Mouse (Mus musculus): ENCODE data around the gene Zbed4. TPM values are rescaled to one million over a fixed set of nuclear protein-coding genes. Genes with fewer than 3 reads are reported as not detected.
A peak's percentile ranks its signal among the peaks of the same experiment; 100 is the strongest.

The Zbed4 gene
- polyA plus RNA-seq, 1 experiment from 2014 or later, result 36.7 TPM

DNA sequence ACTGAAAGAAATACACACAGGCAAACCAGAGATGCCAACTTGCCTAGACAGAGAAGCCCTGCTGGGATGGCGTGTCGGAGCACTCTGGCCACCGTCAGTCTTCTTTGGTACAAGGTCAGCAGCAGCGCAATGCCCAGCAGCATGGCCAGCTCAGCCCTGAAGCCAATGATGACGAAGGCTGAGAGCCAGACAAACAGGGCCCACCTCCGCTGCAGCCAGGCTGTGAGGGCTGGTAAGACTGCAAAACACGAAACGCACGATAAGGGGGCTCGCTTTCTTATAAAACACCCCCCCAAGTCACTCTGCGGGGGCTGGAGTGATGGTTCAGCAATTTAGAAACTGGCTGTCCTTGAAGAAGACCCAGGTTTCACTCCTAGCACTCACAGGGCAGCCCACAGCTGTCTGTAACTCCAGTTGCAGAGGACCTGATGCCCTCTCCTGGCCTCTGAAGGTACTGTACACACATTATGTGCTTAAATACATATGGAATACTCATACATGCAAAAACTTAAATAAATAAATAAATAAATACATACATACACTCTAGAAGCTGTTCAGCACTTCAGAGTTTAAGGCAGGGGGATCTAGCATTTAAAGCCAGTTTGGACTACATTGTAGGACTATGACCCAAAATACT is 63.1 kb downstream of the Zbed4 start:
- DNase-seq (ENCODE audit: low spot score), result no peak

DNA sequence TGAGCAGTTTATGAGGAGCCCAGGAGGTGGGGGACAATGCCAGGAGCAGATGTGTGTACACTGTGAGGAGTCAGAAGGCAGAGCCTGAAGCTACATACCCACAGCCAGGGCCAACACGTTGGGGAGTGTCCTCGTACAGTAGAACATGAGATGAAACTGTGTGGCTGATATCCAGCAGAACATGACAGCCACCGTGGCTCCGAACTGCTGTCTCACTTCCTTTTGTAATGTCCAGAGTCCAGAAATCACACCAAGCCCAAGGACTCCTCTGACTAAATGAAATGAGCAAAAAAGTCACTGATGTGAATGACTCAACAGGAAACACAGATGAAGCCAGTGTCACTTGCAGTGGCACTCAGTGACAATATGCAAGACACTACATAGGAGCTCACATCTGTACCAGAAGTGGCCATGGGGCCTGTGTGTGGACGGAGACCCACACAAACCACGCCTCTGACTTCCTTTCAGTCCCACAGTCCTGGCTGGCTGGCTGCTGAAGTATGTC is 63.8 kb downstream of the Zbed4 start:
- no peak for DNase-seq (ENCODE audit: low spot score)

More for the DNA sequence above, 63.1 kb downstream of the Zbed4 start:
- no peak for ATAC-seq (replicated peaks; ENCODE audit: insufficient number of reproducible peaks, low FRiP score, low TSS enrichment, low read depth)
- H3K4me1 ChIP-seq (ENCODE audit: control insufficient read depth, insufficient read depth, low read length), result no peaks in the 10 kb centered on the region
- 95% methylated on average over 11 of the region's 11 CpGs for WGBS
- no peak overlapping the region for H3K4me3 ChIP-seq (ENCODE audit: low read depth, low read length)
- H3K9ac ChIP-seq (replicated peaks; ENCODE audit: low read length), result no peak overlapping the region
- no peaks in the 10 kb centered on the region for H3K9me3 ChIP-seq (replicated peaks; ENCODE audit: control insufficient read depth, low read length)
- no peaks in the 10 kb centered on the region for H3K27me3 ChIP-seq (ENCODE audit: control insufficient read depth, insufficient read depth, low read length)
- H3K4me2 ChIP-seq (ENCODE audit: low read depth, low read length), result no peak overlapping the region
- no peaks in the 10 kb centered on the region for H3K36me3 ChIP-seq (replicated peaks; ENCODE audit: control insufficient read depth, insufficient read depth, low read depth, low read length)
- H3K27ac ChIP-seq (replicated peaks; ENCODE audit: low read depth, low read length), result no peak overlapping the region

DNA sequence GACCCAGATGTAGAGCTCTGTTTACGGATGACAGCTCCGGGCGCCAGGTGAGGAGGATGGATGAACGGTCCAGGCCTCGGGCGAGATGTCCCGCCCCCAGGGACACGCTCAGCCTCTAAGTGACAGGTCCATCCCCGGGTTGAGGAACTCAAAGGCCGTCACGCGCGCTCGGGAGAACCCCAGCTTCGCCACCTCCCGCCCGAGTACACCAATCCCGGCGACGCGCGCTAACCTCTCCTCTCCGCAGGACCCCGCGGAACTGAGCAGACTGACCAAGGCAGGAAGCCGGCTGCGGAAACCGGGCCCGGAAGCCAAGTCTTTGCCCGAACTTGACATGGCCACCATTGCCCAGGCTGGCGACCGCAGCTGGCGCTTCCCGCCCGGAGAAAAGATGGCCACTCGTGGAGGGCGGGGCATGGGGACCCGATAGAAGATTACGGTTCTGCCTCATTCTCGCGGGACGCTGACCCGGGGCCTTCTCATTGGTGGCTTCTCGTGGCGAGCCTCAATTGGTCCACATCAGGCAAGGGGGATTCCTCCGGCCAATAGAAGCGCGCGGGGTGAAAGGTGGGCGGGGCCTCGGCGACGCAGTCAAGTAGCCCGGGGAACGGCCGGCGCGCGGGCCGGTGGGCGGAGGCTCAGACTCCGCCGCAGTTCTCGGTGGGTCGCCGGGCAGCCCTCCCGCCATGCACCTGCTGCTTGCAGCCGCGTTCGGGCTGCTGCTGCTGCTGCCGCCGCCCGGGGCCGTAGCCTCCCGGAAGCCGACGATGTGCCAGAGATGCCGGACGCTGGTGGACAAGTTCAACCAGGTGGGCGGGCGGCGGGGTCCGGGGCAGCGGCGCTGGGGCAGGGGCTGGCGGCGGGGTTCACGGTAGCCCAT is 67.8 kb downstream of the Zbed4 start, which contains the start of the genes Alg12 and Creld2:
TSS of gene Alg12 (minus strand) at position 293 of the 880 bp plus-strand sequence.
TSS of gene Creld2 (plus strand) at position 621 of the 880 bp plus-strand sequence.
- H3K4me3 ChIP-seq (ENCODE audit: low read depth, low read length), result peak within 1 kb of the TSS; percentile 87
- peak within 1 kb of the TSS; percentile 86 for H3K9ac ChIP-seq (replicated peaks; ENCODE audit: low read length)
- no peaks in the 10 kb centered on the region for H3K27me3 ChIP-seq (ENCODE audit: control insufficient read depth, insufficient read depth, low read length)
- DNase-seq (ENCODE audit: low spot score), result peak; percentile 100
- H3K27ac ChIP-seq (replicated peaks; ENCODE audit: low read depth, low read length), result 0 out of 2 replicates have a peak within 1 kb of the TSS, but pooled peaks have one; percentile 47
- under 1% methylated on average over 87 of the region's 88 CpGs for WGBS
- no peaks in the 10 kb centered on the region for H3K4me1 ChIP-seq (ENCODE audit: control insufficient read depth, insufficient read depth, low read length)
- H3K4me2 ChIP-seq (ENCODE audit: low read depth, low read length), result peak within 1 kb of the TSS; percentile 88
- peak; percentile 97 for ATAC-seq (replicated peaks; ENCODE audit: insufficient number of reproducible peaks, low FRiP score, low TSS enrichment, low read depth)
- no peaks in the 10 kb centered on the region for H3K9me3 ChIP-seq (replicated peaks; ENCODE audit: control insufficient read depth, low read length)
- H3K36me3 ChIP-seq (replicated peaks; ENCODE audit: control insufficient read depth, insufficient read depth, low read depth, low read length), result peaks cover 3% of the 10 kb centered on the region

More for the DNA sequence above, 63.8 kb downstream of the Zbed4 start:
- no peaks in the 10 kb centered on the region for H3K9me3 ChIP-seq (replicated peaks; ENCODE audit: control insufficient read depth, low read length)
- H3K36me3 ChIP-seq (replicated peaks; ENCODE audit: control insufficient read depth, insufficient read depth, low read depth, low read length), result no peaks in the 10 kb centered on the region
- no peak overlapping the region for H3K4me3 ChIP-seq (ENCODE audit: low read depth, low read length)
- H3K4me1 ChIP-seq (ENCODE audit: control insufficient read depth, insufficient read depth, low read length), result no peaks in the 10 kb centered on the region
- no peak overlapping the region for H3K4me2 ChIP-seq (ENCODE audit: low read depth, low read length)
- no peak for ATAC-seq (replicated peaks; ENCODE audit: insufficient number of reproducible peaks, low FRiP score, low TSS enrichment, low read depth)
- WGBS, result 82% methylated on average over 6 of the region's 6 CpGs
- H3K27me3 ChIP-seq (ENCODE audit: control insufficient read depth, insufficient read depth, low read length), result no peaks in the 10 kb centered on the region
- no peak overlapping the region for H3K9ac ChIP-seq (replicated peaks; ENCODE audit: low read length)
- no peak overlapping the region for H3K27ac ChIP-seq (replicated peaks; ENCODE audit: low read depth, low read length)

- no peaks in the 10 kb centered on the region for H3K9me3 ChIP-seq (replicated peaks; ENCODE audit: control insufficient read depth, low read length)
- H3K4me3 ChIP-seq (ENCODE audit: low read depth, low read length), result peak overlapping the region; percentile 87
- H3K4me1 ChIP-seq (ENCODE audit: control insufficient read depth, insufficient read depth, low read length), result no peaks in the 10 kb centered on the region
- no peaks in the 10 kb centered on the region for H3K27me3 ChIP-seq (ENCODE audit: control insufficient read depth, insufficient read depth, low read length)
- ATAC-seq (replicated peaks; ENCODE audit: insufficient number of reproducible peaks, low FRiP score, low TSS enrichment, low read depth), result peak; percentile 1; the same call in 1 of the 2 replicates
- H3K9ac ChIP-seq (replicated peaks; ENCODE audit: low read length), result peak overlapping the region; percentile 83
- 0% methylated on average over 23 of the region's 23 CpGs for WGBS
- no peak overlapping the region for H3K27ac ChIP-seq (replicated peaks; ENCODE audit: low read depth, low read length)
- peaks cover 4% of the 10 kb centered on the region for H3K36me3 ChIP-seq (replicated peaks; ENCODE audit: control insufficient read depth, insufficient read depth, low read depth, low read length)
- no peak for DNase-seq (ENCODE audit: low spot score)
- peak overlapping the region; percentile 88 for H3K4me2 ChIP-seq (ENCODE audit: low read depth, low read length)
Observed at GRCm38 (mm10) chr15:88819906-88820303, 68.4 kb downstream of the Zbed4 start.

DNA sequence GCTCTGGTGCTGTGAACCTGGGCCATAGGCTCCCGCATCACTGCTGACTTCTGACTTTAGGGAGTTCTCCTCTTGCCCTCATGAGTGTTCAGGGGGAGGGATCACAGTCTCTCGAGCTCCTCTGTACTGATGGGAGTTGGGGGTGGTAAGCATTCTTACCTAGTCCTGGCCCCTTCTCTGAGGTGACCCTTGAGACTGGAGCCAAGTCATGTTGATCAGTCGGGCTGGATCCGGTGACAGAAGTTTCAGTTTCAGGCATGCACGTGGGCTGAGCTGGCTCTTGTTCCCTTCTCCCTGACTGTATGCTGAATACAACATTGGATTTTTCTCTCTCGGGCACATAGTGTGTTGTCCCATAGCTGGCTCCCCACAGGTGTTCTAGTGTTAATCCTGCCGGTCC is 69.9 kb downstream of the Zbed4 start:
- 84% methylated on average over 7 of the region's 7 CpGs for WGBS
- no peaks in the 10 kb centered on the region for H3K9me3 ChIP-seq (replicated peaks; ENCODE audit: control insufficient read depth, low read length)
- H3K4me2 ChIP-seq (ENCODE audit: low read depth, low read length), result no peak overlapping the region
- H3K27ac ChIP-seq (replicated peaks; ENCODE audit: low read depth, low read length), result no peak overlapping the region
- DNase-seq (ENCODE audit: low spot score) (no peak), ATAC-seq (replicated peaks; ENCODE audit: insufficient number of reproducible peaks, low FRiP score, low TSS enrichment, low read depth) (no peak)
- no peaks in the 10 kb centered on the region for H3K4me1 ChIP-seq (ENCODE audit: control insufficient read depth, insufficient read depth, low read length)
- H3K36me3 ChIP-seq (replicated peaks; ENCODE audit: control insufficient read depth, insufficient read depth, low read depth, low read length), result peaks cover 4% of the 10 kb centered on the region
- H3K27me3 ChIP-seq (ENCODE audit: control insufficient read depth, insufficient read depth, low read length), result no peaks in the 10 kb centered on the region
- no peak overlapping the region for H3K4me3 ChIP-seq (ENCODE audit: low read depth, low read length)
- no peak overlapping the region for H3K9ac ChIP-seq (replicated peaks; ENCODE audit: low read length)

- no peak for ATAC-seq (replicated peaks; ENCODE audit: insufficient number of reproducible peaks, low FRiP score, low TSS enrichment, low read depth)
Observed at GRCm38 (mm10) chr15:88822513-88822912, 71.1 kb downstream of the Zbed4 start.

GRCm38 (mm10) chr15:88823376-88823775 is 71.9 kb downstream of the Zbed4 start:
- DNase-seq (ENCODE audit: low spot score), result no peak
- Histone ChIP-seq H3K27ac (replicated peaks; ENCODE audit: low read depth, low read length) (no peak overlapping the region), H3K4me2 (ENCODE audit: low read depth, low read length) (no peak overlapping the region; the same call in 1 of the 2 replicates), H3K27me3 (ENCODE audit: control insufficient read depth, insufficient read depth, low read length) (no peaks in the 10 kb centered on the region), H3K4me3 (ENCODE audit: low read depth, low read length) (no peak overlapping the region), H3K36me3 (replicated peaks; ENCODE audit: control insufficient read depth, insufficient read depth, low read depth, low read length) (peaks cover 4% of the 10 kb centered on the region), H3K4me1 (ENCODE audit: control insufficient read depth, insufficient read depth, low read length) (no peaks in the 10 kb centered on the region; the same call in 1 of the 2 replicates), H3K9ac (replicated peaks; ENCODE audit: low read length) (no peak overlapping the region), H3K9me3 (replicated peaks; ENCODE audit: control insufficient read depth, low read length) (no peaks in the 10 kb centered on the region)
- no peak for ATAC-seq (replicated peaks; ENCODE audit: insufficient number of reproducible peaks, low FRiP score, low TSS enrichment, low read depth)
- WGBS, result 87% methylated on average over 5 of the region's 5 CpGs

More at GRCm38 (mm10) chr15:88822513-88822912, 71.1 kb downstream of the Zbed4 start:
- no peak for DNase-seq (ENCODE audit: low spot score)
- WGBS, result 94% methylated on average over 7 of the region's 7 CpGs
- H3K9ac ChIP-seq (replicated peaks; ENCODE audit: low read length), result no peak overlapping the region
- H3K4me1 ChIP-seq (ENCODE audit: control insufficient read depth, insufficient read depth, low read length), result no peaks in the 10 kb centered on the region
- no peak overlapping the region for H3K4me2 ChIP-seq (ENCODE audit: low read depth, low read length)
- H3K27me3 ChIP-seq (ENCODE audit: control insufficient read depth, insufficient read depth, low read length), result no peaks in the 10 kb centered on the region
- no peak overlapping the region for H3K4me3 ChIP-seq (ENCODE audit: low read depth, low read length)
- no peaks in the 10 kb centered on the region for H3K9me3 ChIP-seq (replicated peaks; ENCODE audit: control insufficient read depth, low read length)
- H3K27ac ChIP-seq (replicated peaks; ENCODE audit: low read depth, low read length), result no peak overlapping the region
- peaks cover 4% of the 10 kb centered on the region for H3K36me3 ChIP-seq (replicated peaks; ENCODE audit: control insufficient read depth, insufficient read depth, low read depth, low read length)

Data from embryonic facial prominence, embryonic 11.5 days (tissue).